Mouse (Mus musculus) central nervous system, embryonic 14 days (tissue): Measurements from ENCODE around the gene Gm10058. TPM values are rescaled to one million over a fixed set of nuclear protein-coding genes. Genes with fewer than 3 reads are reported as not detected.

Source experiments
- polyA plus RNA-seq: library from polyadenylated mRNA; depleted of rRNA; stranded (reverse); fragments of >200 nt; gene quantifications from 2 replicates; pipeline ENCODE4 v1.2.3, GENCODE M21; 2012; rRNA removed

Gene Gm10058
- not detected in 2 replicates for polyA plus RNA-seq

GRCm38 (mm10) chrX:27946785-27947184 lies at the start of gene Gm10058:
Gene Gm10058, minus strand, starts transcription at chrX:27946885.

